Mouse (Mus musculus) heart, embryonic 16.5 days (tissue): ENCODE measurements around the gene Ergic1. TPM values are rescaled to one million over a fixed set of nuclear protein-coding genes. Genes with fewer than 3 reads are reported as not detected.

ENCODE experiments used
- ATAC-seq: fragments of 200-750 bp; cut with Nextera tagmentation; replicated peaks from 2 replicates; pipeline ENCODE4 v1.8.0; 2017; ENCODE audit warnings: moderate number of reproducible peaks; ENCODE audit not compliant: insufficient read depth, low FRiP score; ENCODE audit errors: extremely low read depth
- H3K27ac ChIP-seq: fragments of 300-500 bp; sonication (generic); 2 replicates; pipeline ENCODE4 v1.5.1; 2014; ENCODE audit warnings: mild to moderate bottlenecking, low read length, control low read depth, moderate library complexity
- H3K27me3 ChIP-seq: fragments of 300-500 bp; sonication (generic); 2 replicates; pipeline ENCODE4 v1.6.1; 2014; ENCODE audit warnings: low read length, mixed read lengths; ENCODE audit not compliant: control insufficient read depth, insufficient read depth
- H3K36me3 ChIP-seq: fragments of 300-500 bp; sonication (generic); 2 replicates; pipeline ENCODE4 v1.6.1; 2014; ENCODE audit not compliant: control insufficient read depth, insufficient read depth
- H3K4me1 ChIP-seq: fragments of 300-500 bp; sonication (generic); 2 replicates; pipeline ENCODE4 v1.6.1; 2014; ENCODE audit warnings: low read length, mixed read lengths; ENCODE audit not compliant: control insufficient read depth, insufficient read depth
- H3K4me2 ChIP-seq: fragments of 300-500 bp; sonication (generic); 2 replicates; pipeline ENCODE4 v1.6.1; 2014; ENCODE audit warnings: low read depth, mild to moderate bottlenecking, control low read depth, low read length
- H3K4me3 ChIP-seq: fragments of 300-500 bp; sonication (generic); 2 replicates; pipeline ENCODE4 v1.5.1; 2014; ENCODE audit warnings: mild to moderate bottlenecking, control low read depth, low read length
- H3K9ac ChIP-seq: fragments of 300-500 bp; sonication (generic); 2 replicates; pipeline ENCODE4 v1.6.1; 2014; ENCODE audit warnings: low read length, control low read depth
- H3K9me3 ChIP-seq: fragments of 300-500 bp; sonication (generic); replicated peaks from 2 replicates; pipeline ENCODE4 v1.6.1; 2016; ENCODE audit warnings: low read length; ENCODE audit not compliant: control insufficient read depth
- WGBS: fragments of 180-500 bp; shearing (Covaris S2); extraction: QIAGEN DNeasy Blood & Tissue Kit; methylation state at CpG from one replicate; pipeline ENCODE4 v1.1.7; 2014; 5-methylcytosine and 5-hydroxymethylcytosine counted together
- polyA plus RNA-seq: library from polyadenylated mRNA; unstranded; fragments of >200 nt; fragmentation: Nextera tagmentation; extraction: Ambion mirVana; gene quantifications from 2 replicates; pipeline ENCODE4 v1.2.1, GENCODE M21; 2015

The Ergic1 gene
- polyA plus RNA-seq, 1 experiment from 2014 or later: 84.9 TPM

DNA sequence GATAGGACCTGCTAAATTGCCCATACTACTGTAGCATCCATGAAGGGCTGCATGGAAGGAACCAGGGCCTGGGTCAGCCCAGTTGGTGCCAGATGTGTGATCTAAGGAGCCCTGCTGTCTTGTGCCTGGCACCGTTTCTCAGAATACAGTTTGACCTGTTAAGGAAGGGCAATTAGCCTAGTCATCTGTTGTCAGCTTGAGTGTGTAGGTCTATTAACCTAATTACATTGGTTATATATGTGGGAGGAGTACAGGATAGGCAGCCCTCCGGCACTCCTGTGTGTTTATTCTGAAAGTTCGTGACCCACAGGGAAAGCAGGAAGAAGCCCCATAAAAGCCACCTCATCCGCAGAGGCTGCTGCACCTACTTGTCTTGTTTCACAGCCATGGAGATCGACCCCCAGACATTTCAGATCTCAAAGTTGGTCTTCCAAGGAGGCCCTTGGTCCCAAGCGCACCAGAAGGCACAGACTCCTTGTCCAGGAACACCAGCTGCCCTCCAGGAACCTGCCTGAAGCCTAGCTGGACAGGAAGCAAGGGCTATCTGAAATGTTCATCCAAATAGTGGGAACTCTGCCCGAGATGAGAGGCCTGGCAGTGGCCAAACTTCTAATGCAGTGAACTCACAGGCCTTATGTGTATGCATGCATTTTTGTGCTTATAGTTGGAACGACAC is 6.0 kb downstream of the Ergic1 start:
- no peak overlapping the region for H3K4me3 ChIP-seq
- peak overlapping the region; percentile 12; the same call in 1 of the 2 replicates for H3K27ac ChIP-seq
- no peaks in the 10 kb centered on the region for H3K27me3 ChIP-seq
- no peak for ATAC-seq
- H3K36me3 ChIP-seq: peaks cover 31% of the 10 kb centered on the region
- WGBS: 69% methylated on average over 8 of the region's 8 CpGs
- peaks cover 24% of the 10 kb centered on the region for H3K4me1 ChIP-seq
- H3K9me3 ChIP-seq: no peaks in the 10 kb centered on the region; the same call in 1 of the 2 replicates
- H3K4me2 ChIP-seq: no peak overlapping the region
- H3K9ac ChIP-seq: no peak overlapping the region

DNA sequence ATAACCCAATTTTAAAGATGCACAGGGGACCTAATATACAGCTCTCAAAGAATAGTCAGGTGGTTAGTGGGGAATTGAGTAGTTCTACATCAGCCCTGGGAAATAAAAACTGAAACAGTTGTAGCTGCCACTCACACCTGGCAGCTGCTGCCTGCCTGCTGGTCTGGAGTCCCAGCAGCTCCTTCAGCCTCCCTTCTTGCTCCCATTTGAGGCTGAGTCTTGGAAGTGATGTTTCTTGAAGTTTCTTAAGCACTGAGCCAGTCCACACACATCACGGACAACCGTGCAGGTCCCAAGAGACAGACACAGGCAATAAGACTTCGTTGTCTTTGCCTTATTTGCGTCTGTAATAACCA is 6.5 kb downstream of the Ergic1 start:
- no peaks in the 10 kb centered on the region; the same call in 1 of the 2 replicates for H3K9me3 ChIP-seq
- no peak overlapping the region for H3K4me3 ChIP-seq
- H3K4me2 ChIP-seq: no peak overlapping the region
- no peaks in the 10 kb centered on the region for H3K27me3 ChIP-seq
- H3K4me1 ChIP-seq: peaks cover 19% of the 10 kb centered on the region
- H3K36me3 ChIP-seq: peaks cover 31% of the 10 kb centered on the region
- H3K9ac ChIP-seq: no peak overlapping the region
- WGBS: 93% methylated on average over 4 of the region's 4 CpGs
- no peak for ATAC-seq
- H3K27ac ChIP-seq: no peak overlapping the region

DNA sequence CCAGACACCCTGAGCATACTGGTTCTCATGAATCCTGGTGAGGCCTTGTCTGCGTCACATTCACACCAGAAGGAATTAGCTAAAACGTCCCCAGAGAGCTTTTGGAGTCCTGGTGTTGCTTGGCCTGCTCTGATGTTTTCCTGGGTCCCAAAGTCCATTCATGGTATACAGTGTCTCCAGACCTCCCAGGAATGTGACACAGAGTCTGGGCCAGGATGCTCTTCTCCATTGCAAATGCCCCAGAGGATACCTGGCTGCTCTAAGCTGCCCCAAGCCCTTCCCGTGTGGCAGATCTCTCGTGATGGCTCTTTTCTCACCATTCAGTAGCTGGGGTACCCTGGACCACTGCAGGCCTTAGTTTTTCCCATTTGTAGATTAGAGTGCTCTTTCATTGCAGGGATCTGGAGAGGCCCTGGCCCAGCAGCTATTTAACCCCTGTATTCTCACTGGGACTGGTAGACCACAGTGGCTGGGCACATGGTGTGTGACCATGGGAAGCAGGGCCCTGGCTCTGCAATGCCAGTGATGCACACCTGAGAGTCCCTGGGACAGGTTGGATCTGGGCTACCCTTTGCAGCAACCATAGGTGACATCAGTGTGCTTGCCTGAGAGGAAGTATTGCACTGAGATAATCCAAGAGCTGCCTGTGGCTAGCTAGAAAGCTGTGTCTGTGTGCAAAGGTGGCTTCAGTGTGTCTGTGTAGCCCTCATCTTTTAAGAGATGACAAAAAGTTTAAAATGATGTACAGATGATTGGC is 8.5 kb downstream of the Ergic1 start:
- no peak overlapping the region for H3K4me2 ChIP-seq
- peaks cover 23% of the 10 kb centered on the region for H3K4me1 ChIP-seq
- no peaks in the 10 kb centered on the region for H3K27me3 ChIP-seq
- H3K9ac ChIP-seq: no peak overlapping the region
- H3K36me3 ChIP-seq: peaks cover 20% of the 10 kb centered on the region
- no peaks in the 10 kb centered on the region; the same call in 1 of the 2 replicates for H3K9me3 ChIP-seq
- no peak for ATAC-seq
- 78% methylated on average over 4 of the region's 4 CpGs for WGBS
- no peak overlapping the region for H3K4me3 ChIP-seq
- no peak overlapping the region for H3K27ac ChIP-seq

DNA sequence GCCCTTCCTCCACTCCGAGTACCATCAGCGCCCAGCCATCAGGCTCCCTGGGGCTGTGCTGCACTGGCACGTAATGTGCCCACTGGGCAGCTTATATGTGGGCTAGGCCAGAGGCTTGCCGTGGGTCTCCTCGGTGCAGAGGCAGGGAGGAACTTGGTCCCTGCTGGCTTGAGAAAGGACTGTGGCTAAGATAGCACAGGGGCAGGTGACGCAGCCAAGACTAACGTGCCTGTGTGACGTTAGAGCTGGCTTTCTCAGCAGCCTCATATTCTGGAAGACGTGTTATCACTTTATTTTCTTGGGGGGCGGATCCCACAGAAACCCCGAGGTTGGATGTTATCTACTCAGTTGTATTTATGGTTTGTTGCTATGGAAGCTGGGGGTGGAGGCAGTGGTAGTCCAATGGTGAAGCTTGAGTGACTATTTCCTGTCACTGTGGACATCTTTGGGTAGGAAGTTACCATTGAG is 9.4 kb downstream of the Ergic1 start:
- H3K4me1 ChIP-seq: peaks cover 31% of the 10 kb centered on the region
- no peaks in the 10 kb centered on the region; the same call in 1 of the 2 replicates for H3K9me3 ChIP-seq
- H3K9ac ChIP-seq: no peak overlapping the region
- H3K4me3 ChIP-seq: no peak overlapping the region
- peaks cover 14% of the 10 kb centered on the region for H3K36me3 ChIP-seq
- 0 out of 2 replicates have a peak, but pooled peaks have one; percentile 16 for ATAC-seq
- 59% methylated on average over 11 of the region's 11 CpGs for WGBS
- peak overlapping the region; percentile 8; the same call in 1 of the 2 replicates for H3K27ac ChIP-seq
- no peaks in the 10 kb centered on the region for H3K27me3 ChIP-seq
- no peak overlapping the region for H3K4me2 ChIP-seq

DNA sequence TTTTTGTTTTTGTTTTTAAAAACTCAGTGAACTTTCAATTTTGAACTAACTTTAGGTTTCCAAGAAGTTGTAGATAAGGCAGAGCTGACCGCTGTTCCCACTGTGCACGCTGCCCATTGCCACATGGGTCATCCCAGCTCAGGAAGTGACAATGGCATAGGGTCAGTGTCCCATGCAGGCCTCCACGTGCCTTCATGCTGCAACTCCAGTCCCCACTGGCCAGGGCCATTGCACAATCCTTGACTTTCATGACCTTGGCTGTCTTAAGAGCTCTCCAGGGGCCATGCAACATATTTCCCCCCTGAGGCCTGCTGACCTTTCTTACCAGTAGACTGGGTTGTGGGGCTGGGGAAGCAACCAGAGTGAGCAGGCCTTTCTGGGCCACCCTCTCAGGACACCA is 10.1 kb downstream of the Ergic1 start:
- no peak overlapping the region for H3K4me2 ChIP-seq
- WGBS: 70% methylated on average over 3 of the region's 3 CpGs
- H3K27ac ChIP-seq: peak overlapping the region; percentile 25; the same call in 1 of the 2 replicates
- no peaks in the 10 kb centered on the region; the same call in 1 of the 2 replicates for H3K9me3 ChIP-seq
- no peaks in the 10 kb centered on the region for H3K27me3 ChIP-seq
- ATAC-seq: no peak
- H3K9ac ChIP-seq: no peak overlapping the region
- peaks cover 12% of the 10 kb centered on the region for H3K36me3 ChIP-seq
- H3K4me3 ChIP-seq: no peak overlapping the region
- H3K4me1 ChIP-seq: peaks cover 37% of the 10 kb centered on the region

DNA sequence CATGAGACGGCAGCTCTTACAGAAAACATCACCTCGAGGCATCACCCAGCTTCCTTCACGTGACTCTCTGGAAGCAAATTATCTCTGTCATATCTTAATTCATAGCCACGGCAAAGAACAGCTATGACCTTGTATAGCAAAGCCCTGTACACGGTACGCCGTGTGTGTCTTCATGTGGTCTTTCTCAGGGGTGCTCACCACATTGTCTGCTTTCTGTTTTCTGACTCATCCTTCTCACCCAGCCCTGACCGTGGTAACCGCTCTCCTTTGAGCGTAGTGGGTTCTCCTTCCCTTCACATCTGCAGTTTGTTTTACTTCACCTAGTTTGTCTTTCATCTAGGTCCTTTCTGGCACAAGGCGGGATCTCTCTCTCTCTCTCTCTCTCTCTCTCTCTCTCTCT is 11.0 kb downstream of the Ergic1 start:
- Histone ChIP-seq H3K9me3 (no peaks in the 10 kb centered on the region), H3K27ac (peak overlapping the region; percentile 25; the same call in 1 of the 2 replicates), H3K4me1 (peaks cover 46% of the 10 kb centered on the region), H3K27me3 (no peaks in the 10 kb centered on the region), H3K4me3 (no peak overlapping the region), H3K4me2 (no peak overlapping the region), H3K9ac (no peak overlapping the region), H3K36me3 (peaks cover 8% of the 10 kb centered on the region)
- no peak for ATAC-seq
- 87% methylated on average over 11 of the region's 11 CpGs for WGBS

DNA sequence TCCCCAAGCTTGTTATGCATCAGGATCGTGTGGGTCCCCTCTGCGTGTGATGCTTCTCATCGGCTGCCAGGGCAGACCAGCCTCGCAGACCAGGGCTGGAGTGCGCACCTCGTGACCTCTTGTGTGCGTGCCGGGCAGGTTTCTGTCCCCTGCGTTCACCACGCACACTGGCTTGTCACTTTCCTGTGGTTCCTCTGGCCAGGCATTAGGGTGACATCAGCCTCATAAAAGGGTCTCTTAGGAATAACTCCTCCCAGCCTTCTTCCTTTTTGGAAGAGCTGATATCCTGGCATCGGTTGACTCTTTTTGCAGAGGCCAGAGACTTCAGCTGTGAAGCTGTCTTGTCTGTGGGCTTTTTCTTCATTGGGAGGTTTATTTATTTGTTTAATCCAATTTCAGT is 12.8 kb downstream of the Ergic1 start:
- peak; percentile 23; the same call in 1 of the 2 replicates for ATAC-seq
- Histone ChIP-seq H3K4me3 (no peak overlapping the region), H3K9ac (peak overlapping the region; percentile 59), H3K27me3 (no peaks in the 10 kb centered on the region), H3K4me2 (0 out of 2 replicates have a peak overlapping the region, but pooled peaks have one; percentile 8), H3K9me3 (no peaks in the 10 kb centered on the region), H3K4me1 (peaks cover 56% of the 10 kb centered on the region), H3K27ac (peak overlapping the region; percentile 69), H3K36me3 (no peaks in the 10 kb centered on the region)
- WGBS: 60% methylated on average over 11 of the region's 11 CpGs

DNA sequence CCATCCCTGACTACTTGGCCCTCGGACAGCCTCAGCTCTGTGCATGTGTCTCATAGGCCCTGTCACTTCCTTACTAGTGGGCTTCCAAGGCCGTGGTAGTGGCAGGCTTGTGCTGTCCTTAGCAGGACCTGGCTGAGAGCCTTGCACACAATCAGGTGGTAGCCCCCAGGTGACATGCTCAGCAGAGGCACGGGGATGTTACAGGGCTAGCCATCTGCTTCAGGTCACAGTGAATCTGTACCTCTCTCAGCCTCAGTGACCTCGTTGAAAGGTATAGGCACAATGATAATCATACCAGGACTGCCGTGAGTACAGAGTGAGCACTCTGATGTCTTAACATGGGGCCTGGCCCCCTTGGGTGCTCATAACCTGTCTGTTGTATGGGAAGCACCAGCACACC is 13.4 kb downstream of the Ergic1 start:
- Histone ChIP-seq H3K36me3 (no peaks in the 10 kb centered on the region), H3K9ac (no peak overlapping the region; the same call in 1 of the 2 replicates), H3K27me3 (no peaks in the 10 kb centered on the region), H3K9me3 (no peaks in the 10 kb centered on the region), H3K4me3 (no peak overlapping the region), H3K4me1 (peaks cover 61% of the 10 kb centered on the region), H3K4me2 (no peak overlapping the region), H3K27ac (peak overlapping the region; percentile 6; the same call in 1 of the 2 replicates)
- 76% methylated on average over 5 of the region's 5 CpGs for WGBS
- no peak for ATAC-seq
